Mouse (Mus musculus): ENCODE measurements around the gene Kif6.

Kif6 gene

DNA sequence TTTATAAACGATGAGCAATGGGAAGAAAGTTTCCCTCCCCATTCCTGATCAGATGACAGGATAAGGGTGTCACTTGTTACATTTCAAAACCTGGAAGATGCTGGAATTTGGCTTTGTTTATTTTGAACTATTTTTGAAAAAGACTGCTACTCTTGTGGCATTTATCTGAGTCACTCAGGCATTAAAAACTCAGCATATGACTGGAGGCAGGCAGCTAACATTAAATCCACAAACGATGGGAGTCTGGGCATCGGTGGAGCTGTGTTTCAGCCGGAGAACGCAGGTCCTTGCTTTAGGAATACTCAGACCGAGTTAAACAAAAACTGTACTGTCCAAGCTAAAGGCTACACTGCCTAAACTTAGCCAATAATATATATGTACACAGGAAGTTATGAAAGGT is 46.7 kb downstream of the Kif6 start:
- no peak for DNase-seq (ENCODE audit: inconsistent age in 2 of 2, low spot score in 1 of 2)

DNA sequence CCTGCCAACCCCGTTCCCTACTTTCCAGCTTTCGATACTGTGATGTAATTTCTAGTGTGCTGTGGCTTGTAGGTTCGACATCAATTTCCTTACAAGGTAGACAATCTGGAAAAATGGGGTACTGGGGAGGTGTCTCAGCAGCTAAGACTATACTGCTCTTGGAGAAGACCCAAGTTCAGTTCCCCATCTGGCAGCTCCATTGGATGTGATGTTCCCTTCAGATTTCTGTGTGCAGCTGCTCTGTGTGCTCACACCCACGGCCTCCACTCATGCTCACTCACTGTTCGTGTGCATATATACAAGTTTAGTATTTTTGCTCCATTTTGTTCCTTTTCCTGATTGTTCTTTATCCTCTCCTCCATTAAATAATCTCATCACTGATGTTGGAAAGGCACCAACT is 51.8 kb downstream of the Kif6 start:
- DNase-seq (ENCODE audit: inconsistent age in 2 of 2, low spot score in 1 of 2) = no peak

DNA sequence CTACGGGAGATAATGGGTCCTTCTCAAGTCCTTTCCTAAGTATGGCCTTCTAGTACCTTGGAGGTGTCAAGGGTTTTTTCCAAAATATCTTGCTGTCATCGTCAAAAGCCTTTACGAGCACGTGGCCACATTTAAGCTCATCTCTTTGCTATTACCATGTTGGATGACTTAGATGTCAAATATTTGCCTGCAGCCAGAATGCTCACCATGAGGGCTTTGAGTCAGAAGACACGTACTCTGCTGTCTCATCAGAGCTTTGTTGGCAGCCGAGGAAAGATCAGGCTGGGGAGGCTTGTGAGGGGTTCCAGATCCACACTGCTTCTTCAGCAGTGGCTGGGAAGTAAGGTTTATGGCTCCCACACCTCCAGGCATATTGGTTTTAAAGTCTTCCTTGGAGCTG is 53.4 kb downstream of the Kif6 start:
- DNase-seq (ENCODE audit: inconsistent age in 2 of 2, low spot score in 1 of 2) = no peak

DNA sequence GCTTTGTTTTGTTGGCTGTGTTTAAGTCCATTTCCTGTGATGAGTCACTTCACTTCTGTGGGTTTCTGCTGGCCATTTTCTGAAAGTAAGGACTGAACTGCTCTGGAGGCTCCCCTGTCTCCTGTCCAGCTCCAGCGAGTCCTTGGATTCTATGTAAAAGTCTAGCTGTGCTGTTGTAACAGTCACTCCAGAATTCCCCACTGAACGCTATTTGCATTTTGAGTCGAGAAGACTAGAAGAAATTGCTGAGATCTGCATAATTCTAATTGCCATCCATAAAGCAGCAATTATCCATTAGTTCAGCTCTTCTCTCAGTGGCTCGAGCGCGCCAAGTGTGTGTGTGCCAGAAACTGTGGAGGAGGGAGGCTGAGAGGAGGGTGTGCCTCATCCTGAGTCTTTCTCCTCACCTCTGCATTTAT is 57.0 kb downstream of the Kif6 start:
- DNase-seq (ENCODE audit: inconsistent age in 2 of 2, low spot score in 1 of 2) = no peak

DNA sequence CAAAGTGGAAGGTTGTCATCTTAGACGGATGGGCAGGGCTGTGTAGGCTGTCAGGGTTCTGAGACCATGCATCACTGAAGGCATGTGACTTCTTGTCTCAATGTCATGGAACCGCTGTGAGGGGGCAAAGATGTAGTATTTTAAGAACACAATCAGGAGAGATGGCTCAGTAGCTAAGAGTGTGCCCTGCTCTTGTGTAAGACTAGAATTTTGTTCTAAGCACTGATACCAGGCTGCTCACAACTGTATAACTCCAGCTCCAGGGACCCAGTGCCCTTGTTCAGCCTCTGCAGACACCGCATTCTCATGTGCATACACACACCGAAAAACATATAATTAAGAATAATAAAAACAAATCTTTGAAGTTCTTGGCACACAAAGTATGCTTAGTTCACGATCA is 57.5 kb downstream of the Kif6 start:
- no peak for DNase-seq (ENCODE audit: inconsistent age in 2 of 2, low spot score in 1 of 2)

DNA sequence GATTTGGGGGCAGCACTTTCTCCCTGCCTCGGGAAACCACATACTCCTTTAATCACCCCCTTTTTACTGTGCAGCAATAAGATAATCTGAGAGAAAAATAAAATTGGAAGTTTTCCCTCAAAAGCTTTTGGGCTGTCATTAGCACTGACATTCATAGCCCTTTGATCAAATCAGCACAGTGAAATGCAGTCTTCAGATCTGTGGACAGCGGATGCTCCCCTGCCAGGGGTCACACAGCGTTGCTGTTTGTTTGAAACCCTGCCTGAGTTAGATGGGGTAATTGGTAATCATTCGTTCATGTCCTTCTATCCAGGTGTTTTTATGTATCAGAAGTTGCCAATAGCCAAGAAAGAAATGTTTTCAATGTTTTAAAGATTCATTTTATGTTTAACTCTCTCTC is 60.7 kb downstream of the Kif6 start:
- no peak for DNase-seq (ENCODE audit: inconsistent age in 2 of 2, low spot score in 1 of 2)

DNA sequence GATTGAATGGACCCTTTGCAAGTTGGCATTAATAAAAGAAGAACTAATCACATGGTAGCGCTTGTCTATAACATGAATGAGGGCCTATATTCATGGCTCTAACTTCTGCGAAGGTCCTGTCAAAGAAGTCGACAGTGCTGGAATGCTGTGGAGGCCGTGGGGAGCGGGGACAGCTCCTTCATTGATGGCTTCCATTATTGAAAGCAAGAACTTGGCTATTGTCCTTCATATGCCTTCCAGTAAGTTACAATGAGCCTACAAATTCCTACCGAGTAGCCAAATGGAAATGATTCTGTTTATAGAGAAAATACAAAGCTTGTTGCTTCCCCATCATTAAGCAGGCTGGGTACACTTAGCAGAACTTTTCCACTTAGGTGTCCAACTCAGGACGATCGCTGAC is 66.5 kb downstream of the Kif6 start:
- no peak for DNase-seq (ENCODE audit: inconsistent age in 2 of 2, low spot score in 1 of 2)

DNA sequence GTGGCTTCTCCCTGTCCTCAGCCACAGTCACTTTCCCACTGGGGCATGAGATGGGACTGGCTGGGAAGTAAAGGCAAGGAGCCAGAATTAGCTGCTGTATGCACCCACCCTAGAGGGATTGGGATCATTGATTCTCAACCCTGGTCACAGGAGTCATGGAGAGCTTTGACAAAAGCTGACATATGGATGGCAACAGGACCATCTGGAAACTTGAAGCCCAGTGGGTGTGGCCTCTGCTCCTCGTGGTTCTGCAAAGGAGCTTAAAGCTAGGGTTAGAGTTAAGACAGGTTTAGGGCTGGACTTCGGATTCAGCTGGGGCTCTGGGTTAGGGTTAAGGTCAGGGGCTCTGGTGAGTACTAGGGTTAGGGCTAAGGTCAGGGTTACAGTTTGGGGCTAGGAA is 69.2 kb downstream of the Kif6 start:
- no peak for DNase-seq (ENCODE audit: inconsistent age in 2 of 2, low spot score in 1 of 2)

DNA sequence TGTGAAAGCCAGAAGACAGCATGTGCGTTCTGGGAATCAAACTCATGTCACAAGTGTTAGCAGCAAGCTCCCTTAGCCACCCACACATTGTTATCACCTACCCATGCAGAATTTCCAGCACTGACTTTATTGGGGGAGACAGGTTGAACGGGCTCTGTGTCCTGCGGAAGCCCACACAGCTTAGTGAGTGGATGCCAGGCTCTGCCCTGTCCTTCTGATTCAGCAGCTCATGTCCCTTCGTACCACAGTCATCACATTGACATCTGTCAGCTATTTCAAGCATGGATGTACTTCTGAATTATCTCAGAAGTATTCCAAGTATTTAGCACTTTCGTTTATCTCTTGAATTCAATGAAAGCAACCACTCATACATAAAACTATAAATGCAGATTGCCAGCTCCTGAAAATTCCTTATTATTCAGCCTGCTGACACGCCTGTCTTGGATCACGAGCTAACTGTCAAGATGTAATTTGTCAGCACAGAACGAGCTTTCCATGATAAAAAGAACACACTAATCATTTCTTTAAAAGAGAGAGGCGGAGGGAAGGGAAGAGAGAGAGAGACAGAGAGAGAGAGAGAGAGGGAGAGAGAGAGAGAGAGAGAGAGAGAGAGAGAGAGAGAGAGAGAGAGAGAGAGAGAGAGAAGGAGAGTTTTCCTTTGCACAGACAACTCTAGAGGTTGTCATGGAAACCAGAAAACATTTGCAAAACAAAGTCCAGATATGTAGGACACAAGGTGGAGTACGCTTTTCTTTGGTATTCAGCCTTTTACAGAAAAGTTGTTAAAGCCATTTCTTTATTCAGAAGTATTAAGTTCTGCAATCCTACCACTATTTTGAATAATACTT is 75.9 kb downstream of the Kif6 start:
- DNase-seq (ENCODE audit: inconsistent age in 2 of 2, low spot score in 1 of 2) = peak in 1 of 2 experiments; percentile 25

DNA sequence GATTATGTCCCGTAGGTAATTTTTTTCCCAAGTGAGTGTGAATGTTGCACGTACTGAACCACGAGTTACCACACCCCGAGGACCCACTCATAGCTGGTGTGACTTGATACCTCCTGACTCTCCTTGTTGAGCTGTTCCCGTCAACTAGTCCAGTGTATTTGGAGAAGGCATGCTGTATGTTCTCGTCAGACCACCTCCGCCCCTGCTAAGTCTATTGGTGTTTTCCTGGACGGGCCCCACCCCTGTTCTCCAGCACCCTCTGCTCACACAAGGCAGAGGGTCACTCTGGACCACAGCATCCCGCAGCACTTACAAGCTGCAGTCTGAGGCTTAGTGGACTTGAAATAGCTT is 76.5 kb downstream of the Kif6 start:
- DNase-seq (ENCODE audit: inconsistent age in 2 of 2, low spot score in 1 of 2) = peak in 1 of 2 experiments; percentile 24

DNA sequence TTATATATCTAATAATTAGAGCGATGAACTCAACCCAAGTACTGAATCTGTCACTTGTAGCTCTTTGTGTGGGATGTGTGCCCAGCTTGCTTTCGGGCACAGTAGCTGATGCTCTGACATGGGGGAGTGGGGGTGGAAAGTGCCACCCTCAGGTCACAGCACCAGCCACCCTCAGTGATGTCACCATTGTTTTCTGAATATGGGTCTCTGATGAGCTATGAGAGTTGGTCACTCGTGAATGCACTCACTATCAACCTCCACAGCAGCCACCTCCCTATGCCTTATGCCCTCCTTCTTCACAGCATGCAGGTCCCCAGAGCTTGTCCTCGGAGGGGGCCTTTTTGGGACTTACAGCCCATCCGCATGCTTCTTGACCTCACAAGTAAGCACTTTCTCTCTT is 78.3 kb downstream of the Kif6 start:
- DNase-seq (ENCODE audit: inconsistent age in 2 of 2, low spot score in 1 of 2) = no peak

DNA sequence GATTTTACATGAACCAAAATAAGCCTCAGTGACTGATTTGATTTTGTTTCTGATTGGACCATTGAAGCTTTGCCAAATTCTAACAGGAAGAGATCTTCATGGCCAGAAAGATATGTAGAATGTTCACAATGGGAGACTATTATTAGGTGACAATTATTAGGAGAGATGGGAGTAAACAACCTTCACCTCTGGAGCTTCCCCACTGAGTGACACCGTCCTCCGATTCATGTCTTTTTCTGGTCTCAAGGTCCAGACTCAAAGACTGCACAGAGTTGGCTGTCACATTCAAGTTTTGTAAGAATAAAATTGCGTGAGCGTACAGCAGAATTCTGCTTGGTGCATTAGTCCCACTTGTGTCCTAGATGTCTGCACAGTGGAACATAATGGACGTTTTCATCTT is 82.3 kb downstream of the Kif6 start:
- DNase-seq (ENCODE audit: inconsistent age in 2 of 2, low spot score in 1 of 2) = peak in 1 of 2 experiments; percentile 20

DNA sequence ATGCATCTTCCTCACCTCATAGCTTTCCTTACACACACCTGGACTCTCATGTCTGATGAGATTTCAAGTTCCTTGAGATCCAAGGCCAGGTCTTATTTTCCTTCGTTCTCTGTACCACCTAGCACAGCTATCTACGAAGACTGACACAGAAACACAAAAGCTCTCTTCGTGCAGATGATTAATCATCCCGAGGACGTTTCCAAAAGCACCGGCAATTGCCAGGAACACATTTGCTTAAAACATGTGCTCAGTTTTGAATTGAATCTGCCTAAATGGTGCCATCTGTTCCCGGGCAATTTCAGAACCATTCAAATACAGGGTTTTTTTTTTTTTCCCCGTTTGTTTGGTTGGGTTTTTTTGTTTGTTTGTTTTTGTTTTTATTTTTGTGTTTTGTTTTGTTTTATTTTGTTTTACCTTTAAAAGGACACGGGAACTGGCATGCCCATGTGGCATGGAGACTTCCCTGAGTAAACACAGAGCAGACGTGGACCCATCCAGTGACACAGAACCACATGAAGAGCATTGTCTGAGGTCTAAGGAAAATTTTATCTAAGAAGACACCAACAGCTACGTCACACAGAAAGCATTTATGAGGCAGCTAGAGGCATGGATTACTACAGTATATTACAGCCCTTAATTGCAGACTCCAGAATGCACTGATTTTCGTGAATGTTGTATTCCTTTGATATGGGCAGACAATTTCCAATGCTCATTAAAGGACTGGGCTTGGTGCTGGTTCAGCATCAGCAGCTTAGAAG is 88.7 kb downstream of the Kif6 start:
- DNase-seq (ENCODE audit: inconsistent age in 2 of 2, low spot score in 1 of 2) = peak in 1 of 2 experiments; percentile 36

DNA sequence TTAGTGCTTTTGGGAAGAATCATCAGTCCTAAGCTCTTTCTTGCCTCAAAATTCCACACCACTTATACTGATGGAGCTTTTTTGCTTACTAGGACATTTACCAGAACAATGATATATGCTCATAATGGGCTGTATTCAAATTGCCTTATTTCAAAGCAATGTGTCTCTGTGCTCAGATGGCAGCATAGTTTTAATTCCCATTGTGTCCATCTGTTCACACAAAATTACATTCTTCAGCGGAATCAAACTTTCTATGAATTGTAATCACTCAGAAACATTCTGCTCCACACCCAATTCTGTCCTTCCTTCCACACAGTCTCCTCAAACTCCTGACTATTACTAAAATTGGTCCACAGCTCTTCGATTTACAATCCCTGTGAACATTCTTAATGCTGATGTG is 94.3 kb downstream of the Kif6 start:
- DNase-seq (ENCODE audit: inconsistent age in 2 of 2, low spot score in 1 of 2) = no peak

DNA sequence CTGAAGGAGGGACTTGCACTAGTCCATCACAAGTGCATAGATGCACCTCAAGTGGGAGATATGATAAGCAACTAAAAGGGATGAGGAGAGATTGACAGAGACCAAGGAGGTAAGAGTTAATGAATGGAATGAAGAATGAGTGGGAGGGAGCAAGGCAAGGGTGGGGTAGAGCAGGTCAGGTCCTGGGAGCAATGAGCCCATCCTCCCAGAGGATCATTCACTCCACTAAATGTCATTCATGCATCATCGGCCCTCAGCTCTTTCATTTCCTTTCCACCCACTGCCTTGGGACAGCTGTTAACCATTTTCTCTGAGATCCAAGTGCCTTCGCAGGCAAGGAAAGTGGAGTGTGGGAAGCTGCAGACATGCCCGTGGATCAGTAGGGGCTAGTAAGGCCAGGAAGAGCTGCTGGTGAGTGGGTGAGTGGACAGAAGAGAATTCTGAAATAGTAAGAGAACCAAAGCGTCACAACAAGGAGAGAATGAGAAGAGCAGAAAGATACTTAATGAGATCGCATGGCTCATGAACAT is 95.2 kb downstream of the Kif6 start:
- no peak for DNase-seq (ENCODE audit: inconsistent age in 2 of 2, low spot score in 1 of 2)

DNA sequence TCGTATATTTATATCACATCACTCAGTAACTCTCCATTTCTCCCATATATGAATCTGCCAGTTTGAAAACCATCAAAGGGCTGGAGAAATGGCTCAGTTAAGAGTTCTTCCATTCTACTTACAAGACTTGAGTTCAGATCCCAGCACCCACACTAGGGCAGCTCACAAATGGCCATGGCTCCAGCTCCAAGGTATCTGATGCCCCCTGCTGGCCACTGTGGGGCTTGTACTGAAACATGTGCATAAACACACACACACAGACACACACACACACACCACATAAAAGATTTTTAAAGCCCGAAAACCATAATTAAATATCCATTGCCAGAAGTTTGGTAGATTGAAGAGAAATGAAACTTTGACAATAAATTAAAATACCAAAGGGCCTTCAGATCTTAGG is 111.3 kb downstream of the Kif6 start:
- no peak for DNase-seq (ENCODE audit: inconsistent age in 2 of 2, low spot score in 1 of 2)

DNA sequence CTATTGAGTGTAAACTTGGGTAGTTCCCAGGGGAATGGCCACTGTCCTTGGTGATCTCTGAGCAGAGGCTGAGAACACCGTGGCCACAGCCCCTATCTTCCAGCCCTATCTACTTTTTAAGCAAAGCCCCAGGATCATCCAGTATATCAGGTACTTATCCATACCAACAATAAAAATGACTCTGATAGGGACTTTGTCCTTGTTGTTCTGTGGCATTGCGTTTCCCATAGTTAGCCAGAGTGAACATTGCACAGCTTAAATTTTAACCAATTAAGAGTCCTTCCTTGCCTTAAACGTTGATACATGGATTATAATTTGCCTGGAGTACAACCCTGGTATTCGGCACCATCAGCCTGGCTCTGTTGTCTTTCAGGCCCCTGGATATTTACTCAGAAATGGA is 112.0 kb downstream of the Kif6 start:
- DNase-seq (ENCODE audit: inconsistent age in 2 of 2, low spot score in 1 of 2) = no peak

DNA sequence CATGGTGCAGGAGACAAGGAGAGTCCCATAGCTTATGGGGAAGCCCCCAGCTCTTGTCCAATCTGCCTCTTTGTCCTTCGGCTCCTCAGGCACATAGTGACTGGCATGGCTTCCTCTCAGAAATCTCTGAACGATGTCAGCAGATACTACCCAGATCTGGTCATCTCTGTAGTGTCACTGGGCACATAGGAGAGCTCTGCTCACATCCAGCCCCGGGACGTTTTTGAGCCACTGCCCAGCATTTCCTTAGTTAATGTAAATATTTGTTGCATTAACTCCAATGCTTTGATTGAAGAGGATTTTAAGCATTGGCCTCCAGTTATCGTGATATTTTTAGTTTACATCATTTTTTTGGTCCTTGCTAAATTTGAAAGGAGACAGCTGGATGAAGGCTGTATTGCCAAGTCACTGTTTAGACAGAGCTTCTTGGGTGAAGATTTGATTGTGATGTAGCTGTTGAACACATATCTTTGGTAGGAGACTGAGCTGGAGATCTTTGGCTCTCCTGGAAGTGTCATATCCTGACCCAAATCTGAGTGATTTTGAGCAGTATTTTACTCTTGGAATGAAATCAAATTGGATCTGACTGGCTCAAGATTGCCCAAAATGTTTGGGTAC is 112.6 kb downstream of the Kif6 start:
- DNase-seq (ENCODE audit: inconsistent age in 2 of 2, low spot score in 1 of 2) = no peak

DNA sequence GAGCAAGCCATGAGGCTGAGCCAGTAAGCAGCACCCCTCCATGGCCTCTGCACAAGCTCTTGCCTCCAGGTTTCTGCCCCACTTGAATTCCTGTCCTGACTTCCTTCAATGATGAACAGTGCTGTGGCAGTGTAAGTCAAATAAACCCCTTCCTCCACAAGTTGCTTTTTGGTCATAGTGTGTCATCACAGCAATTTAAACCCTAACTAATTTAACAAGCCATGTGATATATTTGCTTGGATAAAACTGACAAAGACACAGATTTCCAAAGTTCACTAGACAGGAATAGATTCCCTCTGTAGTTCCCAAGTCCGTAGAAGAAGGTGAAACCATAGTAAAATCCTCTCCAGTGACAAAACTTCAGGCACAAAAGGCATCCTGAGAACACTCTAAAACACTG is 114.9 kb downstream of the Kif6 start:
- no peak for DNase-seq (ENCODE audit: inconsistent age in 2 of 2, low spot score in 1 of 2)

DNA sequence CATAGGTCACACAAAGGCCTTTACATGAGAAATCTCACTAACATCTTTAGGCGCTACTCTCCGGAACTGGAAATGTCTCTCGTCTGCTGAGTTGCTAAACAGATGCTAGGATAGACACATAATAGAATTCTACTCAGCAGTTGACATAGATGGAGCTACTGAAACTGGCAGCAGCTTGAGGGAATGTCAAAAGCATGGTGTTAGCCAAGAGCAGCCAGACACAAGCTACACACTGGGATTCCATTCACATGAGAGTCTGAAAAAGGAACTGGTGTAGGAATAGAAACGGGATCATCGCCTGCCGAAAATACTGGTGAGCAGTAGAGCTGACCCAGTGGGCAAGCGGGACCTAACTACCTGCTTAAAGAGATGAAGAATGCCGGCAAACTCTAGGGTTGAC is 117.8 kb downstream of the Kif6 start:
- DNase-seq (ENCODE audit: inconsistent age in 2 of 2, low spot score in 1 of 2) = no peak

DNA sequence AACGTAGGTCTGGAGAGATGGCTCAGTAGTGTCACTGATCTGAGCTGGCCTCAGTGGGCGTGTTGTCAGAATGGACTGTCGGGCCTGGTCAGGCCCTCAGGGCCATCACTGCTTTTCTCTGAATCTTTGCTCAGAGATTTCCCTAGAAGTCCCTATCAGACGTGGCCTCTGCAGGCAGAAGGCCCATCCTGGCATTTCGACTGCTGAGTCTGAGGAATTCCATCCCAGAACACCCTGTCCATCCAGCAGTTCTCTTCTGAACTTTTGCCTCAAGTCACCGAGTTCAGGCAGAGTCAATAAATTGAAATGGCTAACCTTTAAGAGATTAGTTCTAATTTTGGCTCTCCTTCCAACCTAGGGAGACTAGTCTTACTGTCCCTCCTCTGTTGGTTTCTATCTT is 119.1 kb downstream of the Kif6 start:
- DNase-seq (ENCODE audit: inconsistent age in 2 of 2, low spot score in 1 of 2) = no peak

DNA sequence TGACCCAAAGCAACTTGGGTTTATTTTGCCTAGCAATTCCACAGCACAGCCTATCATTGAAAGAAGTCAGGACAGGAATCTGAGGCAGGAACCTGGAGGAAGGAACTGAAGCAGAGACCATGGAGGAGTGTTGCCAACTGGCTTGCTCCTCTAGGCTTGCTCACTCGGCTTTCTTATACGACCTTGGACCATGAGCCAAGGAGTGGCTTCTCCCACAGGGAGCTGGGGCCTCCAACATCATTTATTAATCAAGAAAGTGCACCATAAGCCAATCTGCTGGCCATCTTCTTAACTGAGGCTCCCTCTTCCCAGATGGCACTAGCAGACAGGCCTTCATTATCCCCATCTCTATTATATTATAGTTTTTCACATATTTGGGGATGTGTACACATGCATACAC is 119.8 kb downstream of the Kif6 start:
- no peak for DNase-seq (ENCODE audit: inconsistent age in 2 of 2, low spot score in 1 of 2)
